Comparison of ENCODE assay signal across 27 mouse cellular contexts in the genomic region with DNA sequence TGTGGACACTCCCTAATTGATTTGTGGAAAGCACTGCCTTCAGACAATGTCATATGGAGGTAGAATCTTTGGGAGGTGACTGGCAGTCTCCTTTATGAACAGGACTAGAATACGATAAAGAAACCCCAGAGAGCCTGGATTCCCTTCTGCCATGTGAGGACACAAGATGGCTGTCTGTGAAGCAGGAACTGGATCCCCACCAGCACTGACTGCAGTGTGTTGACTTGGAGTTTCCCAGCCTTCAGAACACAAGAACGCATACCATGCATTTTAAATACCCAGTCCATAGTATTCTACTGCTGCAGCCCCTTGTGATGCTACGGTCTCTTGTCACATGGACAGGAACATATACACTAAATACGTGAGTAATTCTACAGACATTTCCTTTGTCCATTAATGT. TPM values are rescaled to one million over a fixed set of nuclear protein-coding genes. Genes with fewer than 3 reads are reported as not detected.
"Had no signal": no experiment of that assay in that cellular context is flagged by ENCODE, and none has a peak within 500 bp of the region (broad histone marks: within the 10 kb centered on the region; RNA-seq: fewer than 3 reads in every experiment).

No protein-coding gene starts in this region.

- ATAC-seq: inflammation-experienced regulatory T-cells, adult 6 months; intestine, embryonic 15.5 days; intestine, postnatal 0 days; liver, postnatal 0 days had no signal

- H3K27me3 ChIP-seq: heart, embryonic 13.5 days; heart, embryonic 15.5 days; hindbrain, embryonic 13.5 days; hindbrain, embryonic 15.5 days; intestine, embryonic 15.5 days; limb, embryonic 12.5 days; liver, embryonic 13.5 days; liver, embryonic 15.5 days had no signal

- H3K36me3 ChIP-seq: heart, embryonic 15.5 days; hindbrain, embryonic 13.5 days; hindbrain, embryonic 15.5 days; intestine, embryonic 15.5 days; limb, embryonic 10.5 days; limb, embryonic 12.5 days; liver, embryonic 13.5 days; liver, embryonic 15.5 days had no signal

- H3K4me1 ChIP-seq: liver, embryonic 13.5 days had no signal

- H3K4me3 ChIP-seq: heart, adult 2 months; heart, embryonic 13.5 days; heart, embryonic 15.5 days; hindbrain, embryonic 13.5 days; hindbrain, embryonic 15.5 days; intestine, embryonic 15.5 days; layer of hippocampus, adult 2 months; left cerebral cortex, adult 2 months; limb, embryonic 10.5 days; limb, embryonic 12.5 days; liver, embryonic 13.5 days; liver, embryonic 15.5 days had no signal

- H3K4me2 ChIP-seq: heart, embryonic 11.5 days; heart, embryonic 13.5 days; heart, embryonic 15.5 days; hindbrain, embryonic 13.5 days; hindbrain, embryonic 15.5 days; intestine, embryonic 15.5 days; limb, embryonic 12.5 days; liver, embryonic 11.5 days; liver, embryonic 13.5 days; liver, embryonic 15.5 days had no signal

- H3K9ac ChIP-seq: heart, embryonic 13.5 days; heart, embryonic 15.5 days; hindbrain, embryonic 13.5 days; hindbrain, embryonic 15.5 days; intestine, embryonic 15.5 days; limb, embryonic 12.5 days; liver, embryonic 13.5 days; liver, embryonic 15.5 days; liver, postnatal 0 days had no signal

- DNase-seq: gastrocnemius, postnatal 25 days; heart, adult 2 months; heart, postnatal 14 days; heart, postnatal 4 days; kidney, adult 18-20 months; kidney, adult 8-10 months; kidney, postnatal 10 days; kidney, postnatal 25 days; kidney, postnatal 4 days; liver; liver, embryonic 13.5 days; liver, postnatal 0 days had no signal

- H3K9me3 ChIP-seq: heart, embryonic 13.5 days; heart, embryonic 15.5 days; hindbrain, embryonic 13.5 days; hindbrain, embryonic 15.5 days; intestine, embryonic 15.5 days; limb, embryonic 10.5 days; limb, embryonic 12.5 days; liver, embryonic 13.5 days; liver, embryonic 15.5 days had no signal

- H3K27ac ChIP-seq: heart, adult 2 months; heart, embryonic 15.5 days; hindbrain, embryonic 13.5 days; hindbrain, embryonic 15.5 days; intestine, embryonic 15.5 days; layer of hippocampus, adult 2 months; left cerebral cortex, adult 2 months; limb, embryonic 10.5 days; liver, embryonic 13.5 days; liver, embryonic 15.5 days had no signal

RNA-seq across cellular contexts. Expression of a gene that starts 13.5 kb away (rescaled TPM):
- total RNA-seq: granulocyte monocyte progenitor cell, adult 5-6 weeks had no signal
